Mouse (Mus musculus): ENCODE measurements around the gene Rapgef3. TPM values are rescaled to one million over a fixed set of nuclear protein-coding genes. Genes with fewer than 3 reads are reported as not detected.

The Rapgef3 gene
- 10 to 100 TPM; 35.7 to 52.9 TPM for total RNA-seq (2021)

DNA sequence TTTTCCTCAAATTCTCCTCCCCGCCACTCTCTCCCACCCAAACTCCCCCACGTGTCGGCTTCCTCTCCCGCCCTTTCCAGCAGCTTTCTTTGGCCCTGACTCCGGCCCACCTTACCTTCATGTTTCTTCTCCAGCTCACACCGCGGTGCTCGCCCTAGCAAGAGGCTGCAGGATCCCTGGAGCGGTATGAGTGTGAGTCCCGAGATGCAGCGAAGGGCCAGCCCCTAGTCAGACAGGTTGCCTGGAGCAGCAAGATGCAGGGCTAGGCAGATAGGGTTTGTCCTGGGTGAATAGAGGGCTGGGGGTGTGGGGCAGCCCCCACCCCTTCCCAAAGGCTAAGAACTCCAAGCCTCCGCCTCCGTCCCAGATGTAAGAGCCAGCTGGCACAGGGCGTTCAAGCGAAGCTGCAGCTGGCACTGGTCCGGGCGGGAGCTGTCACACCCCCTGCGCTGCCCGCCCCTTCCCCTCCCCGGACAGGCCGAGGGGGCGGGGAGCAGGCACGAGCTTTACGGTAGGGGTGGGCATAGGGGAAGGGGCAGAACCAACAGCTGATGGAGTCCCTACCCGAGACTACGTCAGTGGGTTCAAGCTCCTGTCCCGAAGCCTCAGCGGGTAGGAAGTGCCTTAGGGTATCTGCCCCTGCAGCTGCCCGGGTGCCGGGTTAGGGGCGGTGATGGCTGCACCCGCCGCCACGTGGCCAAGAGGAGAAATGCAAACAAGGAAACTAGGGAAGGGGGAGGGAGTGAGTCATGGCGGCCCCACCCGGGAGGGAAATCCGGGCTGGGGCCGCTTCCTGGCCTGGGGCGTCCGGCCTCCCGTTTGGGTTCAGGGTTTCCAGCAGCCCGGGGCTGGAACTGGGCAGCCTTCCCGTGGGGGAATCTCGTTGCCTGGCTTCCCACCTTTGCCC is at the start of gene Rapgef3:
Rapgef3 (minus strand) TSS at position 693 of the 907 bp plus-strand sequence.
- intact Hi-C loops (cut with DNase I), result loop anchor here (2.0 kb wide), 2 partner anchors 17 to 39 kb away; no protein-coding TSS in a partner anchor

DNA sequence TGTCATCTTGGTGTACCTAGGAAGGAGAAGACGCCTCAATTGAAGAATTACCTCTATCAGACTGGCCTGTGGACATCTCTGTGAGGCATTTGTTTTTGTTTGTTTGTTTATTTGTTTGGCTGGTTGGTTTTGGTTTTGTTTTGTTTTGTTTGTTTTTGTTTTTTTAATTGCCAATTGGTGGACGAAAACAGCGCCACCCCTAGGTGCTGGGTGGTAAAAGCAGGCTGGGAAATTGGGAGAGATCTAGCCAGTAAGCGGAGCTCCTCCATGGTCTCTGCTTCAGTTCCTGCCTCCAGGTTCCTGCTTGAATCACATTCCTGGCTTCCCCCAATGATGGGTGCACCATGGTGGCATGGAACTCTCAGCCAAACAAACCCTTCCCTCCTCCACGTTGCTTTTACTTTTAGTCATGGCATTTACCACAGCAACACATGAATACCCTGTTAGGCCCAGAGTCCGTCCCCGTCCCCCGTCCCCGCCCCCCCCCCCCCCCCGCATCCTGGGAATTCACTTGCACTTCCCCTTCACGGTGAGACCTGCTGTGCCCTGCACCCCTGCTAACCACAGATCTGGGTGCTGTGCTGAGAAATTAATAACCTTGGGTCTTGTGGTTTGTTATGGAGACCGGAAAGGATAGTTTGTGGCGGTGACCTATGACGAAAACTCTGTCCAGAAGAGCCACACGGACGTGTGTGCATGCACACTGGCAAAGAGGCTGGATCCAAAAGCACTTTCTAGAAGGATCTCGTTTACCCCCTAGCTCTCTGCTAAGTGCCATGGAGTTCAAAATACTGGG is 48.6 kb upstream of the Rapgef3 start:
- DNase-seq (ENCODE audit: low spot score in 2 of 2), result no peak
- intact Hi-C loops (cut with DNase I), result no loop called here

More for the DNA sequence above, at the start of gene Rapgef3:
- peak; percentile 71 to 74 for DNase-seq (ENCODE audit: low spot score in 2 of 2)

DNA sequence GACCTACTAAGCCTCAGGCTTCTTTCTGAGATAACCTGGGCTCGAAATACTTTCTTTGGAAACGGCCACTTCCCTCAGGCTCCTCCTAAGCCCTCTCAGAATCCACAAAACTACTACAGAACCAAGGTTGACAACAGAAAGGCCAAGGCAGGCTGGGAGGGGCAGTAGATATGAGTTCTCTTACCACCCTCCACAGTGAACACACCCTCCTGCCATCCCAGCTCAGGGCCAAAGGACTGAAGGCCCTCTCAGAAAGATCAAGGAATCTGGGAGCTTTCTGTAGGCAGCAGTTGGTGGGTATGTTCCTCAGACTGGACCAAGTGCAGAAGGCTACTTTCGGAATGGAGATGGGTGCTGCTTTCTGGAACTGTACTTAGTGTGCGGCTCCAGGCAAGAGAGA is 47.5 kb upstream of the Rapgef3 start:
- no peak for DNase-seq (ENCODE audit: low spot score in 2 of 2)
- intact Hi-C loops (cut with DNase I), result no loop called here

DNA sequence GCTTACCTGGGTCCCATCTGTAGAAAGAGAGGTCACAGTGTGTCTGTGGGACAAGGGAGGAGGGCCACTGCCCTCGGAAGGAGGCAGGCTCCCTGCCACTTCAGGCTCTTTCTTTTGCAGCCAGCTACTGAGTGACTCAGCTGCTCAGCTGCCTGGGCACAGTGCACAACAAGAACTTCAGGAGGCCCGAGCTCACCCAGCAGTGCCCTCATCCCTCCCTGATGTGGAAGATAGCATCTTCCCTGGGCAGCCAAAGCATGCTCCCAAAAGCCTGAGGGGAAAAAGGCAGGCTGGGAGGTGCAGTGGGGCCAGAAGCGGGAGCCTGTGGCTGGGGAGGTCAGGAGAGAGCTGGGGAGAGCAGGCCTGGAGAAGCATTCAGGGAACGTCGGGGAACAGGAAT is 46.9 kb upstream of the Rapgef3 start:
- intact Hi-C loops (cut with DNase I), result loop anchor here (5.0 kb wide), 1 partner anchor 33 kb away; no protein-coding TSS in a partner anchor
- DNase-seq (ENCODE audit: low spot score in 2 of 2), result no peak

DNA sequence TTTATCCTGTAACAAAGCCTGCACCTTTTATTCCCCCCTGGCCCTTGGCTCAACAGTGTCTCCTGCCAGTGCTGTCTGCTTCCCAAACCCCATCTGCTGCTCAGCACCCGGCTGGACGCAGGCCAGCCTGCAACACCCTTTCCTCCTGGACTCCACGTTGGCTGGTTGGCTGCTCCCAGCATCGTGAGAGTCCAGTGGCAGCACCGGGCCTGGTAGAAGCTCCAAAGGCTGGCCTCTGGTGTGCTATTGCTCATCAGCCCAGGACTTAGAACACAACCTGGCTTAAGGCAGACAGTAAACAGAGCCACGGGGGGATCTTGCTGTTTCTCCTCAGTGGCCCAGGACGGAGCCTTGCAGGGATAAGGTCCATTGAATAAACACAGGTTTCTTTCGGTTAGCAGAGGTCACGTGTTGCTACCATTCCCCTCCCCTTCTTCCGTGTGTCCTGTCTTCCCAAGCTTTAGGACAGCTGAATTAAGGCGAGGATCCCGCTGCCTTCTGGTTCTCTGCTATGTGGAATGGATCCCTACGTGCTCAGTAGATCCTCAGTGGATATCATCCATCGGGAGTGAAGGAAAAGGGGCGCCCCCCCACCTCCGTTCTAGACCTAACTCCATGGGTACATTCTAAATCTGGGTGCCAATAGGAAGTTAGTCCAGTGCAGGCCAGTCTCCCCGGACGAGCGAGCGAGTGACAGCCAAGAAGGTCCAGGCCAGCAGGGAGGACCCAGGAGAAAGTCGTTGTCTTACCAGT is 45.9 kb upstream of the Rapgef3 start:
- DNase-seq (ENCODE audit: low spot score in 2 of 2), result no peak

DNA sequence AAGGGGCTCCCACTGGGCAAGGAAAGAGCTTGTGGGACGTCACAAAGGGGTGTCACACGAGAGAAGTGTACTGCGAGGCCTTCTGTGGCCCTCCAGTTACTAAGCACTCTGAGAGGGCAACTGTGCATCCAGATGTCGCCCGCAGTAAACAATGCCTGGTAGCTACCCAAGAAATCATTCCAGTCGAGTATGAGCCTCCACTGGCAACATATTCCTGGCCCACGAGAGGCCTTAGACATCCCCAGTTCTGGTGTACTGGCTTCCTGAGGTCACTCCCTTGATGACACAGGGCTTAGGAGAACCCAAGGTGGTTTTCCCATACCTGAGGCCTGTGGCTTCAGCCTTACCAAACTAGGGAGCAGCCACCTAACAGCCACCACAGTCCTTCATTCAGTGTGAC is 45.1 kb upstream of the Rapgef3 start:
- intact Hi-C loops (cut with DNase I), result loop anchor here (5.0 kb wide), 1 partner anchor 34 kb away; no protein-coding TSS in a partner anchor
- no peak for DNase-seq (ENCODE audit: low spot score in 2 of 2)

More for the DNA sequence above, 45.9 kb upstream of the Rapgef3 start:
- intact Hi-C loops (cut with DNase I), result loop anchor here (5.0 kb wide), 1 partner anchor 34 kb away; no protein-coding TSS in a partner anchor

DNA sequence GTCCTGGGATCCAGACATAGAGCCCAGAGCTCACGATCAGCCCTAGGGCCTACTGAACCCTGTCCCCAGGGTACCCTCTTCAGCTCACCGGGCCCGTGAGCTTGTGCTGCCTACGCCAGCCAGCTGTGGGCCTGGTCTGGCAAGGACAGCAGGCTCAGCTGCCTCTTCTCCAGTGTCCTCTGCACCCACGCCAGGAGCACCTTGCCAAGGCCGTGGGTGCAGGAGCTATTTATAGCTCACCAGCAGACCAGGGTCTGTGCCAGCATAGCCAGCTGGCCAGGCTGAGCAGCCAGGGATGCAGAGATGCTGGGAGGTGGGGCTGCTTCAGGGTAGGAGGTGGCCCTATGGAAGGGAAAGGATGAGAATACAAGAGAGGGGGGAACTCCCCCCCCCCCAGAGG is 44.4 kb upstream of the Rapgef3 start:
- intact Hi-C loops (cut with DNase I), result loop anchor here (5.0 kb wide), 1 partner anchor 35 kb away; no protein-coding TSS in a partner anchor
- DNase-seq (ENCODE audit: low spot score in 2 of 2), result peak; percentile 87 to 93

DNA sequence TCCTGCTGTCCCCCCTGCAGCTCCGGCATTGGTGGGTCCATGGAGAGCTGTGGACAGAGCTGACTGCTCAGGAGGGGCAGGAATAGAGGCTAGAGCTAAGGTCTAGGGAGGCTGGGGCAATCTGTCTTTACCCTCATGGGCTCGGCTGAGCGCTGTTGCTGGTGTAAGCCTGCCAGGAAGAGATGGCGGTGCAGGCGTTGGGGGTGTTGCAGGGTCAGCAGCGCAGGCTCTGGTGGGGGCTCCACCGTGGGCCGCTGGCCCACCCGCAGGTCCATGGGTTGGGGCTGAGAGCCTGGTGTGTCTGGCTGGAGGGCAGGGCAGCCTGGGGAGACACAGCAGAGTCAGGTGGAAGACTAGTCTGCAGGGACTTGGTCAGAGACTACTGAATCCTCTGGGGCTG is 43.5 kb upstream of the Rapgef3 start:
- intact Hi-C loops (cut with DNase I), result loop anchor here (5.0 kb wide), 1 partner anchor 36 kb away; no protein-coding TSS in a partner anchor
- DNase-seq (ENCODE audit: low spot score in 2 of 2), result no peak

DNA sequence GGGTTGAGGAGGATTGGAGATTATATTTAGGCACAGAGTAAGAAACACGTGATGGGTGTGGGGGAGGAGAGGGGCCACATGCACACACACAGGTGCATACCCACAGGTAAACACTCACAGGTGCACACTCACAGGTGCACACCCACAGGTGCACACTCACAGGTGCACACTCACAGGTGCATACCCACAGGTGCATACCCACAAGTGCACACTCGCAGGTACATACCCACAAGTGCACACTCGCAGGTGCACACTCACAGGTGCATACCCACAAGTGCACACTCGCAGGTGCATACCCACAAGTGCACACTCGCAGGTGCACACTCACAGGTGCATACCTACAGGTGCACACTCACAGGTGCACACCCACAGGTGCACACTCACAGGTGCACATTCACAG is 42.6 kb upstream of the Rapgef3 start:
- DNase-seq (ENCODE audit: low spot score in 2 of 2), result no peak
- intact Hi-C loops (cut with DNase I), result loop anchor here (5.0 kb wide), 1 partner anchor 37 kb away; no protein-coding TSS in a partner anchor

DNA sequence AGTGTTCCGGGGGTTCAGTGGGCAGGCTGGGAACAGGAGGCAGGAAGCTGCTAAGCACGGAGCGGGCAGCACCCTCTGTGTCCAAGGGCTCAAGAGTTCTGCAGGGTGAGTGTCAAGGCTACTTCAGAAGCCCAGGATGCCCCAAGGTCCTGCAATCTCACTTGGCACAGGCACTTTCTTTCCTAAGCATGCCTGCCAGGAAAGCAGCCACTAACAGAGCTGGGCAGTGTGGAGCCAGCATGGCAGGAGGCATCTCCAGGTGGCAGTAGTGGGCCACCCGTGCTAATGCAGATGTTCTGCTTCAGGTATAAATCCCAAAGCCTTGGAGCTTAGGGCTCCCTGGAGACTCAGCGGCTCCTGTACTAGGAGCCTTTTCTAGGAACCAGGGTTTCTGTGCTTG is 42.2 kb upstream of the Rapgef3 start:
- no peak for DNase-seq (ENCODE audit: low spot score in 2 of 2)
- intact Hi-C loops (cut with DNase I), result loop anchor here (5.0 kb wide), 1 partner anchor 37 kb away; no protein-coding TSS in a partner anchor

DNA sequence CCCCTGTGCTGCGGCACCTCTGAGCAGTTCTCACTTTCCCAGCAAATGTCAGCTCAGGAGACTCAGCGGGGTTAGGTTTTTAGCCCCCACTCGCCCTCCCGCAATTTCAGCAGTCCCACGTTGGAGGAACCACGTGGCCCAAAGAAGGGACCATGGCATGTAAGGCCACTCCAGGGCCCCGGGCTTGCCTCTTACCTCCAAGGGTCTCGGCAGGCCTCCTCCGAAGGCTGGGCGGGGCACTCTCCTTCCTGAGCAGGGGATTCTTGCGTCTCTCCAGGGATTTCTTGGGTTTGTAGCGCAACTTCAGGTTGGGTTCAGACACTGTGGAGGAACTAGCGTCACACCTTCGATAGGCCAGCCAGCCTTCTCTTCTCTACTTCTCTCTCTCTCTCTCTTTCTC is 41.4 kb upstream of the Rapgef3 start:
- intact Hi-C loops (cut with DNase I), result no loop called here
- DNase-seq (ENCODE audit: low spot score in 2 of 2), result no peak

DNA sequence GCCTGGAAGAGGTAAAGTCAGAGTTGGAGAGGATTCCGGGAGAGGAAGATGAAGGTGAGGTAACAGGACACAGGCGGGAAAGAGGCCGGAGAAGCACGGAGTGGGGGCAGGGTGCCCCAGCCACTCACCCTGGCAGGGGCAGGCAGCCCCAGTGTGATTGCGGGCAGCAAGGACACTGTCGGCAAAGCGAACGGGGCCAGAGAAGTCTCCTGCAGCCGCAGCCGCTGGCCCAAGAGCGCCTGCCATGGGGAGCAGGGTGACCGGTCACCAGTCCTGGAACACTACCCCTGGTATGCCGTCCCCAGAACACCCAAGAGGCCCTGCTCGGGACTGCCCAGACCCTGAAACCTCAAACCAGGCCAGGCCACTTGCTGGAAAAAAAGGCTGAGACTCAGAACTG is 40.8 kb upstream of the Rapgef3 start:
- DNase-seq (ENCODE audit: low spot score in 2 of 2), result no peak
- intact Hi-C loops (cut with DNase I), result no loop called here

DNA sequence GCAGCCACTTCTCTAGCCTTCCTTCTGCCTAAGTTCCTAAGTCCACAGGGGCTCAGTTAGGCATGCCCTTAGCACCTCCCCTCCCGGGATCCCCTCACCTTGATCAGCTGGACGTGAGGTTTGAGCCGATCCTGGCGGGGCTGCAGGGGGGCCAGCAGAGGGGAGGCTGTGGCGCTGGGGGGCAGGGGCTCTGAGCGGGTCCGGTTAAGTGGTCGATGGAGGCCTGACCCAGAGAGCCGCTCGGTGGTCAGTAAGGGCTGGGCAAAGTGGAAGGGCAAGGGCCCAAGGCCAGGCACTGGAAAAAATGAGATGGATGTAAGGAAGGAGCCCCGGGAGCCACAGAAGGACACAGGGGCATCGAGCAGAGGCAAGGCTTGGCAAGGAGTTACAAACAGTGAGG is 40.1 kb upstream of the Rapgef3 start:
- intact Hi-C loops (cut with DNase I), result no loop called here
- no peak for DNase-seq (ENCODE audit: low spot score in 2 of 2)

DNA sequence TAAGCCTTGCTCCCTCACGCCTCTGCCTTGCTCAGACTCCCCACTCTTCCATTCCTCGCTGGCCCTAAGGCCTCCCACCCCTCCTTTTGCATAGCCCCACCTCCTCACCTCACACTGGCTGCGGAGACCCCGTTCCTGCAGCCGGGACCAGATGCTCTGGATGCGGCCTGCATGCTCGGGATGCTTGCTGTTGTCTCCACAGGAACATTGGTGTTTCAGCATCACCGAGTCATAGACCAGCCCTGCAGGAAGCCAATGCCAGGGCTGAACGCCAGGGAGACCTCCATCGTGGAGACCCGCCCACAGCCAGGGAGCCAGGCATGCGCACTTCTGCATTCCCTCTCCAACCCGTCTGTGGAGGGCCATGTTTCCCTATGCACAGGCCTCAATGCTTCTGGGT is 34.8 kb upstream of the Rapgef3 start:
- no peak for DNase-seq (ENCODE audit: low spot score in 2 of 2)
- intact Hi-C loops (cut with DNase I), result no loop called here

DNA sequence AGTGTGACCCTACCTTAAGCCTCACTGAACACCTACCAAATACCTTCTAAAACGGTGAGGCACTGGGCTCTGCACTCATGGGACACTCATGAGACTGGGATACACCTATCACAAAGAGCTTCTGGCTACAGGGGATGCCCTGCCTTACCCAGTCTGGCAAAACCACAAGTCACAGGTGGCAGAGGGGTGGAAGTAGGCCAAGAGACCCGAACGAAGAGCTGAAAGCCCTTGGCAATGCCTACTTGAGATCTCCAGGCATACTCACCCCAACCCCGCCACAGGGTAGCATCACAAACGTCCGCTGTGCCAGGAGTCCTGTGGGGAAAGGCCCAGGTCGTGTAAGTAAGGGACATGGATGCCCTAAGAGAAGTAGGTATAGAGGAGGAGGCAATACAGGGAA is 34.0 kb upstream of the Rapgef3 start:
- no peak for DNase-seq (ENCODE audit: low spot score in 2 of 2)
- intact Hi-C loops (cut with DNase I), result no loop called here

DNA sequence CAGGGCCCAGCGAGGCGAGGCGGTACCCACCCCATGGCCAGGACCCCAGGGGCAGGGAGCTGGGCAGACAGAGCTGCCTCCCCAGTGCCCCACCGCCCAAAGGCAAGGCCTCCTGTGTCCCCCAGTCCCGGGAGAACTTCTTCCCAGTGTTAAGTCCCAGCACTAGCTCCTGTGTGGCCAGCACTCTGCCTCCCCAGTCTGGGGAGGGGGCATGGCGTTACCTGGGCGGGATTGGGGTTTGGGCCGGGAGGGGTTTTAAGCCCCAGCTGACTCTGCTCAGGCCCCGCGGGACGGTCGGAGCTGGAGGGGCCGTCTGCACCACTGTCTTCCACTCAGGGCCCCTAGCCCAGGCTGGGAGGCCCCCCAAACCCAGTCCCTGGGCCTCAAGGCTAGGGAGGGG is 33.1 kb upstream of the Rapgef3 start:
- intact Hi-C loops (cut with DNase I), result no loop called here
- DNase-seq (ENCODE audit: low spot score in 2 of 2), result no peak

DNA sequence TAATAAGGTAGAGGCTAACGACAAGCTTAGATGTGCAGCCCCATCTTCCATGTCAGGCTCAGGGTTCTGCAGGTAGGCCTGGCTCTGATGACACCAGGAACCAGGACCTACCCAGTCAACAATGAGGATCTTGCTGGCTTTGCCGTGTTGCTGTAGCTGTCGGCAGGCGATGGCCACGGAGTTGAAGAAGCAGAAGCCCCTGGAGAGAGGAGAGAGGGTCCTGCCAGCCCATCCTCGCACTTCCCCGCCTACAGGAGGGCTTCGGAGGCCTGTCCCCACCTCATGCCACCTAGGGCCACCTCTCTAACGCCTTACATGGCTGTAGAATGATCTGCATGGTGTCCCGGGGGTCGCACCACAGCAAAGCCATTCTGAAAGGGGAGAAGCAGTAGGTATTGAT is 31.7 kb upstream of the Rapgef3 start:
- DNase-seq (ENCODE audit: low spot score in 2 of 2), result no peak
- intact Hi-C loops (cut with DNase I), result no loop called here

DNA sequence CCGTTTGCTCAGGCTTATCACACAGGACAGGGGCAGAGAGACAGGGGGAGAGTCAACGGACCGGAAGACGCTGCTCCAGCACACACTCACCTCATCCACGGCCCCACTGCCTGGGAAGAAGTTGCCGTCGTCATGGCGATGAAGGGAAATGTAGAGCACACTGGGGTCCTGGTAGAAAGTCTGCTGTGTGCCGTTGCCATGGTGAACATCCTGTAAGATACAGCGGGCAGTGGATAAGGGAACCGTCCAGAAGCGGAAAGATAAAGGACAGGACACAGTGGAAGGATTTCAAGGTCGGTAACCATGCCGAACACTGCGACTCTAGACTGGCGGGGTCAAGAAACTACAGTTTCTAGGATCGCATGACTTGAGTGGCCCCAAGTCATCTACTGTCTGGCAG is 30.4 kb upstream of the Rapgef3 start:
- no peak for DNase-seq (ENCODE audit: low spot score in 2 of 2)
- intact Hi-C loops (cut with DNase I), result no loop called here

DNA sequence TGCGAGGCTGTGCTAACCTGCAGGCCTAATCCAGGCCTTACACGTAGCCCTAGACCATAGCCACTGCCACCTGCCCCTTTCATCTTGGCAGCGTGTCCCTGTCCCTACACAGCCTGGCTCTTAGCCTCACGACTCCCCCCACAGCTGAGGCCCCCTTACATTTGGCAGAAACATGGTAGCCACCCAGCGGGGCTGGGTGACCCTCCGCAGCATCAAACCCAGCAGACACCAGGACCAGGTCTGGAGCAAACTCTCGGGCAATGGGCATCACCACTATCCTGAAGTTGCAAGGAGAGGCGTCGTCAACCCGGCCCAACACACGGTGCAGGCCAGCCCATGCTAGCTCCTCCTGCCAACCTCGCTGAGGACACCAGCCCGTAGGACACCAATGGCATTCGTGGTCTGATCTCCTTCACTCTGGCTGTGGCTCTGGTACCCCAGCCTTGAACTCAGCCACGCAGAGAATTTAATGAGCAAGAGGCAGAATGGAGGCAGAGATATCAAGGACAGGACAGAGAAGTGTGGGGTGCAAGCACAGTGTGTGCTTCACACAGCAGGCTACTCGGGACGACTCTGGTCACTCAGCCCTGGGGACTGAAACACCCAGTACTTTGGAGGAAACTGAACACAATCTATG is 29.0 kb upstream of the Rapgef3 start:
- intact Hi-C loops (cut with DNase I), result no loop called here
- DNase-seq (ENCODE audit: low spot score in 2 of 2), result no peak
